Mouse (Mus musculus) adrenal gland, adult 2 months (tissue): ENCODE measurements at regions not wholly inside any gene's neighbourhood (a gene's known extent, or its start where the extent isn't known, plus 50 kb on each side); places are given as distances from the start of the nearest gene placed in this dataset.
"Not testable (repeated sequence)": the region's sequence is repeated elsewhere in the genome, so short reads cannot be mapped to it uniquely, and the experiment has no call there.

Source experiments
- DNase-seq: peaks from one replicate; pipeline ENCODE4 v3.0.0; 2021

DNA sequence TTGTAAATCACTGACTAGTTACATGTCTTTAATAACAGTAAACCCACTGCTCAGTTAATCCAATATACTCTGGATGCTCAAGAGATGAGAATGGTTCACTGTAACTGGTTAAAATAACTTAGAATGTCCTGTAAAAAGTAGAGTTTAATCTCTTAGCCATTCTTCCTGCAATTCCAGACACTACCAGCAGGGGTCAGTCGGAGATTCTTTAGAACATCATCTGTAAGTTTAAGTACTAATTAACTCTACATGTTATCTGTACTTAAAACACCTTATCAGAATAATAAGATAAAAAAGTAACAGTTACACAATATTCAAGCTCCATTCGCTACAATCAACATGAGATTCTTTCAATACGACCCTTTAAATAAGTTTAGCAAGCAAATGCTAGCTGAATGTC is 58.7 kb upstream of the Olig3 start:
- DNase-seq: no peak

DNA sequence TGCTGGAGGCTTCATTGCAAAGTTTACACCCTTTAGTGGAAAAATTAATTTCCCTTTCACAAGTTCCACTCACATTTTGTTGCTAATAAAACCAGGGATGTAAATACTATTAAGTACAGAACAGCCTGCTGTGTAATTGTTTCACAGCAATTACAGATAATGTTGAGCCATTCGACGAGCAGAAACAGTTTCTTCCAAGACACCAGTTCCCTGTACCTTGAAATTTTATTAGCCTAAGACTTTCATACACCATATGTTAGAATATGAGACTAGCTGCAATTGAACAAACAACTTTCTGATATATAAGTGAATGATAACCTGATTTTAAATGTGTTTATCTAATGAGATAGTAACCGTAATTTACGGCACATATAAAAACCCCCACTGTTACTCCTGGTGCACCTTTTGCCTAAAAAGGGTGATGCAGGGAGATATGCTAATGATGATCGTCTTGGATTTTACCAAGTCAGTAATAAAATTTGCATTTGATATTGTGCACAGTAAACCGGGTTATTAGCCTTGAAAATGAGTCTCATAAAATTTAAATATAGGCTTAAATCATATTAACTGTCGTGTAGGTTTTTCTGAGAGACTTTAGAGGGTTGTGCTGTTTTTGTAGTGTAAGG is 60.8 kb upstream of the Olig3 start:
- DNase-seq: no peak

DNA sequence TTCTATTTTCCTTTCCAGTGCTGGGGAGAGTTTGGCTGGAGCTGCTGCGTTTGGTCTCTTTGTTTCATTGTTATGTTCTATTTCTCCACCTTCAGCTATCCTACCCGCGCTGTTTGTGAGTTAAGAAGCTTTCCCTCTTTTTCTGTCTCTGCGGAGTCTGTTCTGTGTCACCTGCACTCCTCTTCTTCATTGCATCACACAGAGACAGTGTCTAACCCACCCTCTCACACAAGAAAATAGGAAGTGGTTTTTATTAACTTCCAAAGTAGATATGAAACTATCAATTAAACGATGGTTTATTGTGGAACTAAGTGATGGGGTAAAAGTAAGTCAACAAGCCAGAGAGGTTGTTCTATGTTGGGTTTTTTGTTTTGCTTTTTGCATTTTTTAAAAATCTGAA is 64.9 kb upstream of the Olig3 start:
- DNase-seq: no peak

DNA sequence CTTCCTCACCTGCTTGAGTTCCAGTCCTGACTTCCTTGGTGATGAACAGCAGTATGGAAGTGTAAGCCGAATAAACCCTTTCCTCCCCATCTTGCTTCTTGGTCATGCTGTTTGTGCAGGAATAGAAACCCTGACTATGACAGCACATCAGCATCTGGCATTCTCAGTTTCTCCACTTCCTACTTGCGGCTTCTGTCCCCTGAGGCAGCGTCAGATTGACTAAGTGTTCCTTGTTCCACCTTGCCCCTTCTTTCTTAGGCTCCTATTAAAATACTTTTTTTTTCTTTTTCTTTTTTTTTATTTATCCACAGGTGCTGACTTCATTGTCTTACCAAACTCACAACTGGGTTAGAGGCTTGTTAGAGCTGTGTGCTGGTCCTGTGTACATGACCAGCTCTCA is 65.3 kb upstream of the Olig3 start:
- DNase-seq: not testable (repeated sequence)

DNA sequence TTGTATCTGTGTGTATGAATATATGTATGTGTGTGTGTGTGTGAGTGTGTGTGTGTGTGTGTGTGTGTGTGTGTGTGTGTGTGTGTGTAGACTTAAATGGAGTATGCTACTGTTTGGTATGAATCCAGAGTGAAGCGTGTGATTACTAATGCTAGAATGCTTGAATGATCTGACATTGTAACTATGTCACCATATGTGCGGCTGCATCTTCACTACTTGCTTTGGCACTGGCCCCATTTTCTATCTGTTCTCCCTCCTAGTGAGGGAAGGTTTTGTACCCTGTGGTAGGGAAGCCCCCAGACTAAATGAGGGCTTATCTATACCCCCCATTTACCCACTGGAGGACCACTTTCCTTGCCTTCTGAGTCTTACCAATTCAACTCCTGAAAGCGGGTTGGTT is 74.2 kb upstream of the Olig3 start:
- no peak for DNase-seq

DNA sequence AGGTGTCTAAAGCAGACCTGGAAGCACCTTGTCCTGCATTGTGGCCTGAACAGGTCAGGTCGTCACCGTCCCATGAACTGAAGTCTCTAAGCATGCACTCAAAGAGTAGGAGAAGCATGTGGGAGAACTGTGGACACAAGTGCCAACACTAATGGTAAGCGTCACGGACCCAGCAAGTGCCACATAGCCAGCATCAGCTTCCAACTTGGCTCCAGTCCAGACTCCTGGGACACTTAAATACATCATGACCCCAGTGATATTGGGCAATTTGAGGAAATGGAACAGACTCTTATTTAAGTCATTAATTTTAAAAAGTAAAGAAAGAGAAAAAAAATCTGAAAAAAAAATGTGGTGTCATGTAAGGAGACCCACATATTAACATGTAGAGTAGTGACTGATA is 75.3 kb upstream of the Olig3 start:
- DNase-seq: no peak

DNA sequence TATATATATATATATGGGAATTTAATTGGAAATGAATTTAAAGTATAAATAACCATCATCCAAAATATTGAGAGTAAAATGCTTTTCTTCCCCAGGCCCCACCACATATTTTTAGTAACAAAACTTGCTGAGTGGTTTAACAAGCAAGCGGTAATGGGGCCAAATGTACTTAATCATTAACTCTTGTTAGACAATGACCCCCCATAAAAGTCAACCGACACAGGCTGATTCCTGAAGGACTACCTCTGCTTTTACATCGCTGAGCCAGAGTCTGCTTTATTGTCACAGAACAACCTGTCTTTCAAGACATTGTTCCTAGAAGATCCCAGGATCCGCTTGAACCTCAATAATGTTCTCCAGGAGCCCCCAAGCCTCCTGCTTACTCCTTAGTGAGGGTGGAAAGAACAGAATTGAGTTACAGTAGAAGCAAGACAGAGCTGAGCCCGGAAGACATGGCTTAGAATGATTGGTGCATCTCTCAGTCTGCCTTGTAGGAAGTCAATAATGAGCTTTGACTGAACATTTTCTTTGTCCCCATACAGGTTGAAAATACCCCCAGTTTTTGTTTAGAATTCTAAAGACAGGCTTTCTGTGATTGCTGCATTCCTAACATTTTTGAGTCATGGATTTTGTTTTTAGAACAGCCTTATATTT is 78.0 kb upstream of the Olig3 start:
- no peak for DNase-seq

DNA sequence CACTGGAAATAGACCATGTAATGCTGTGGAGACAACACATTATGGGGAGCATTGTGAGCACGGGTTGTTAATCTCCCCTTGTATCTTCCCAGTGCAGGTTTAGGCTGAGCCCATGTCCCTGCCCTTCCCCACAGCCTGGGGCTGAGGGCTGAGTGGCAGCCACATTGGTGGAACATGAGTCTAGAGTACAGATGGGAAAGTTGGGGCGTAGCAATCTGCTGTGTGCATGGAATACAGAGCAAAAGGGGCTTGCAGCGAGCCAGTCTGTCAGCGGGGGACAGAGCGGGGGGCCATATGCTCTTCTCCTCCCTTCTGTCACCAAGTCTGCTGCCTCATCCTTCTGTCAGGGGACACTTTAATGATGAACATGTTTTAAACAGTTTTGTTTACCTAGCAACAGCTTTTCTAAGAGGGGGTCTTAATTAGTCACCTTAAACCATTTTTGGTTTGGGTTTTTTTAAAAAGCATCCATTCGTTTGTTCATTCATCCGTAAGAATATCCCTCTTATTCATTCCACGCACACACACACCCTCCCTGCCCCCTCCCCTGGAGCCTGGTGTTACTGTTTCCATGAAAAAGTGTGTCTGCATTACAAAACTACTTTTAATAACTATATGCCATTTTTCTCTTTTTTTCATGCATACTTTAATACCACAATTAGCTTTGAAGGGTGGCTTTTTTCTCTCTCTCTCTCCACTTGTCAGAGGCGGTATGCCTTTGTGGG is 79.1 kb upstream of the Olig3 start:
- DNase-seq: no peak

DNA sequence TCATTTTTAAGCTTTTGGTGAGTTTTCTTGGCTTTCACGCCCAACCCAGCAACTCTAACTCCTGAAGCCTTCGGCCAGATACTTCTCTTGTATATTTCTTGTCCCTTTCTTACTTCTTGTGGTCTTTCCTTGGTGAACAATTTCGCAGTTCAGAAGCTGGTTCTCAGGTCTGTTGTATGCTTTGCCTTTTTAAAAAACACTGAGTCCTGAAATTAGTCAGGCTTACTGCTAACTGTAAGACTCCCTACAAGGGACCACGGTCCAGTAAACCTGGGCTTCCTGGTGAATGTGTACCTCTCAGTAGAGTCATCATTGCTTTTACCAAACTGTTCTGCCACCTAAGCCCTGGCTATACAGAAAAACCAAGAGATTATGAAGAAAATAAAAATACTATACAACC is 81.3 kb upstream of the Olig3 start:
- no peak for DNase-seq

DNA sequence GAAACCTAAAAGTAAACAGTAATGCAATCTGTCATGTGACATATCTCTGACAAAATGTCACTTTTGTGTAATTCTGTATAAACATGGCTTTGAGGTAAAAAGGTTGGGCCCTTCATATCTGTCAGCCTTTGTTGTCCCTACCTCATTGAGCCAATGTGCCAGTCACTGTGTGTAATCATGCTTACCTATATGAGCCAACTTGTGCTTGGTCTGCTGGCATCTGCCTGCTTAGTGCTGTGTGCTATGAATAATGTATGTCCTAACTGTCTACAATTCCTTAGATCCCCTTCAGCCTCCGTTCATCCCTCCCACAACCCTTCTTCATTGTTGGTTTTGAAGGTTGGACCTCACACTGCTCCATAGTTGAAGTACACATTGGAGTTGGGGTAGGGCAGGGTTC is 86.9 kb upstream of the Olig3 start:
- DNase-seq: no peak

DNA sequence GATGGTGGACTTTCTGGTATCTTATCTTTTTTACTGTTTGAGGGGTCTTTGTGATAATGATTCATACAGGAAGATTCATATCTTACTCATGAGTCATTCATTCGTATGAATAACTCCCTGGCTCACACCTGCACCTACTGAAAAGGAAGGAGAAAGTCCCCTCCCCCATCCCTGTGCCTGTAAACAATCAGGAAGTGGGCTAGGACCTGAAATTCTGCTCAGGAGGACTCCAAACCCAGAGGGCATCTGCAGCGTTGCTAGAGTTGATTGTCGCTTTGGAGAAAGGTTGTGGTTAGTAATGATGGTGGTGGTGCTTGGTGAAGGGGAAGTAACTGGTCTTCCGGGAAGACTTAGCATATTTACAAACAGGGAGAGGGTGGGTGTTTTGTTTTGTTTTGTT is 88.3 kb upstream of the Olig3 start:
- no peak for DNase-seq

DNA sequence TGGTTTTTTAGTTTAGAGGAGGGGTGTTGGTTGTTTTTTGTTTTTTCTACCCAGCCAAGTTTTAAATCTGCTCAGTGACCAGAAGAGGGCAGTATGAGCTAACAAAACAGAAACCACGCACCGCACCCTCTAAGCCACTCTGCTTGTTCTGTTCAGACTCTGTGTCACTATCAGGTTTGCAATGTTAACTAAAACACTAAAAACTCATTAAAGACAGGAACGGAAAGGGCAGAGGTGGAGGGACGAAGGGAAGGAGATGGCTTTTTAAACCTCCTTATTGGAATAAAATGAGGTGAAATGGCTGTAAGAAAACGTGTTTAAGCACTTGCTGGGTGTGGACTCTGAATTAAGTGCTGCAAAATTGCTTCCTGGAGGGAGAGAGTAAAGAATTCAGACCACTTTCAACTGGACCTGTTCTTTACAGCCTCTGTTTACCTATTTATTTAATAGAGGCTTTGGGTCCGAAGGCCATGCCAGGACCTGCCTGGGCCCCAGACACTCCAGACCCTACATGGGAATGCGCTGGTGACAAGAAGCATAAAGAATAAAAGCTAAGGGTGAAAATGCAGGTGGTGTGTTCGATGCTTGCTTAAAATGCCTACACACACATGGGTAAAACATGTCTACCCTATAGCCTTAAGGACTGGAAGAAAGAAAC is 116.1 kb upstream of the Olig3 start:
- DNase-seq: peak; percentile 28

DNA sequence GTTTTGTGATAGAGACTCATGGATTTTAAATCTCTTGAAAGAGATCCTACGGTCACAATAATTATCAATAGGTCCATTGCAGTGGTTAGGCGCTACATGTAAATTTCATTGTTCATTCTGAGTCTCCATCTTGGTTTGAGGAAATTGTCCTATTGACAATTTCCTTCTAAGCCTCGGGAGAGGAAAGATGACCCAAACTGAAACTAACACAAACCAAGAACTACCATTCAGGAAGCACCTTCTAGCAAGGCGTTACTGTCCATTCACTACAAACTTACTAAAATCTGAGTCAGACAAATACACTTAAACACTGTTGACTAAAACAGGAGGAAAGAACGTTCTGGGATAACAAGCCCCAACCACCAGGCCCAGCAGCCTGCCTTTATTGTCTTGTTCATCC is 140.1 kb upstream of the Olig3 start:
- DNase-seq: no peak

DNA sequence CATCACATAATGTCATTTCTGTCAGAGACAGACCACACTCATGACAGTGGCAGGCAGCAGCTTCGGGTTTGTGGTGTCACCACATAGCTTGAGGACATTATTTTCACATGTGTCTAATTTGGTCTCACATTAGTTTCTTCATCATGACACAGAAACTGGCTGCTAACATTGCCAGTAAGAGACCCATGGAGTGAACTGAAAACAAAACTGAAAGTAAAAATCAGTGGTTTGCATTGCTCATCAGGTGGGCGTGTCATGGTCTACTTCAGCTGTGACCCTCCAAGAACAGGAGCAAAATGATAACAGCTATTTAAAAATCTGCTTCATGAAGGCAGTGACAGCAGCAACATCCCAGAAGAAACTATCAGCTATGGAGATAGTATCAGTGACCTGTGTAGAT is 146.6 kb upstream of the Olig3 start:
- DNase-seq: no peak

DNA sequence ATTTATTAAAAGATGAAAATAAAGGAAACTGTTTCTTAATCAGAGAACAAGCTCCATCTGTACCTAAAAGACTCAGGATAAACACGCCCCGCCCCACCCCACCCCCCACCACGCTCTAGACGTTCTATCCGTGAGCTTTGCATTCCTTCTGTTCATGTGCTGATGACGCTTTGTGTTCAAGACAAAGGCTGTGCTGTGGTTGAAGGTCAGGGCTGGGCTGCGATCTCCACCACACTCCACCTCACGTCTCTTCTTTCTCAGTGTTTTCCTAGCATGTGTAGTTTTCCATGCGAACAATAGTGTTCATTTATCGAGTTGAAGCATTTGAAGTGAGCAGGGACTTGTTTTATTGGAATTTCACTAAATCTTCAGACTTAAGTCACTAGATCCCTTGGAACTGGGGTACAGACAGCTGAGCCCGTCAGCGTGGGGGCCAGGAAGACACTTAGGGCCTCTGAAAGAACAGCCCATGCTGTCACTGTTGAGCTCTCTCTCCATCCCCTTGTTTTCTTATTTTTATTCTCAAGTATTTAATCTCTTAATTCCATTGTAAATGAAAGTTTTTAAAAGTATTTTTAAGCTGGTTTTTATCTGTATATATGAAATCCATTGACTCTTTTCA is 148.1 kb upstream of the Olig3 start:
- peak; percentile 8 for DNase-seq

DNA sequence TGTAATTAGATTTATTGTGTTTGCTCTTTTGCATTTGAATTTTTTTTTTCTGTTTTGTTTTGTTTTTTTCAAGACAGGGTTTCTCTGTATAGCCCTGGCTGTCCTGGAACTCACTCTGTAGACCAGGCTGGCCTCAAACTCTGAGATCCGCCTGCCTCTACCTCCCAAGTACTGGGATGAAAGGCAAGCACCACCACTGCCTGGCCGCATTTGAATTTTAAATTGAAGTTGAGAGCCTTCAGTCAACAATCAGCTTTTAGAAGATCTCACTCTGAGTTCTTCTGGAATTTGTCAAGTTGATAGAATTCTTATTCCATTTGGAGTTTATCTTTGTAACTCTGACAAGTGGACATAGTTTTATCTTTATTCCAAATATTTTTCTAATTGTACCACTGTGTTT is 148.8 kb upstream of the Olig3 start:
- DNase-seq: no peak

DNA sequence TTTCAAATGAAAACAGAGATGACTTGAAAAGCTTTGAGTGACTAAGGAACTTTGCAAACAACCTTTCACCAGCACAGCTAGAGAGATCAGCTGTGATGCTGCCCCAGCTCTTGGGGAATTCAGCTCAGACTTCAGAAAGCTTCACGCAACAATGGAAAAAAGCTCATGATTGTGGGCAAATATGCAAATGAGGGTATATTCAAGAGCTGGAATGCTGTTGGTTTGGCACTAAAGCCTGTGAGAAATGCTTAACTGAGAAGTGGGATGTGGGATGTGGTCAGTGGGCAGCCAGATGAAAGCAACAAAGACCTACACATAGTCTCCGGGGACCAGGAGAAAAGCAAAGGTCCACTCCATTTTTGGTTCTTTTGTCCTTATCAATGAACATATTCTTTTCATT is 156.0 kb upstream of the Olig3 start:
- DNase-seq: no peak

DNA sequence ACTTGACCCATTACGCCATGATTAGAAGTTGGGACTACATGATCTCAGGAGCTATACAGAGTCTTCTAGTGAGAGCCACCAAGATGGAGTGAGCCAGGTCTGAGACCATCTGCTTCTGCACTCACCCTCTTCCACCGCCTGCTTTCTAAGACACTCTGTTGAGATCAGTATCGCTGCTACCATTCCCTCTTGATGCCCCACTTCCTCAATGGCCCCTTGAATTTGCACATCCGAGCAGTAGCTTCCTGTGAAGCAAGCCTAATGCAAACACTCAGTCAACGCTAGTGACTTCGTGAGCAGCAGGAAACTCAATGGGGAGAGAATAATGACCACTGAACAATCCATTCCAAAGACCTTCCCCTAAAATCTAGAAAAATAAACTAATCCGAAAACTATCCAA is 160.7 kb upstream of the Olig3 start:
- no peak for DNase-seq

DNA sequence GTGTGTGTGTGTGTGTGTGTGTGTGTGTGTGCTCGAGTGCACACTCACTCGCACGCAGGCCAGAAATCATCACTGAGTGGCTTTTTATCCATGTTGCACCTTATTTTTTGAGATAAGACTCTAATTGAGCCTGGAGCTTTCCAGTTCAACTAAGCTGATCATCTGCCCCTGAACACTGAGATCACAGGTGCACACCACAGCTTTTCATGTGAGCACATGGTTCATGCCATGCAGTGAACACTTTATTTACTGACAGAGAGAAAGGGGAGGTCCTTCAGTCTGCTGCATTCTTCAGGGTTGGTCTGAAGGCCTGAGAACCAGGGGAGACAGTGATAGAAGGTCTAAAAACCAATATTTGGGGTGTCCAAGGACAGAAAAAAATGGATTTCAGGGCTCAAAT is 161.7 kb upstream of the Olig3 start:
- DNase-seq: no peak

DNA sequence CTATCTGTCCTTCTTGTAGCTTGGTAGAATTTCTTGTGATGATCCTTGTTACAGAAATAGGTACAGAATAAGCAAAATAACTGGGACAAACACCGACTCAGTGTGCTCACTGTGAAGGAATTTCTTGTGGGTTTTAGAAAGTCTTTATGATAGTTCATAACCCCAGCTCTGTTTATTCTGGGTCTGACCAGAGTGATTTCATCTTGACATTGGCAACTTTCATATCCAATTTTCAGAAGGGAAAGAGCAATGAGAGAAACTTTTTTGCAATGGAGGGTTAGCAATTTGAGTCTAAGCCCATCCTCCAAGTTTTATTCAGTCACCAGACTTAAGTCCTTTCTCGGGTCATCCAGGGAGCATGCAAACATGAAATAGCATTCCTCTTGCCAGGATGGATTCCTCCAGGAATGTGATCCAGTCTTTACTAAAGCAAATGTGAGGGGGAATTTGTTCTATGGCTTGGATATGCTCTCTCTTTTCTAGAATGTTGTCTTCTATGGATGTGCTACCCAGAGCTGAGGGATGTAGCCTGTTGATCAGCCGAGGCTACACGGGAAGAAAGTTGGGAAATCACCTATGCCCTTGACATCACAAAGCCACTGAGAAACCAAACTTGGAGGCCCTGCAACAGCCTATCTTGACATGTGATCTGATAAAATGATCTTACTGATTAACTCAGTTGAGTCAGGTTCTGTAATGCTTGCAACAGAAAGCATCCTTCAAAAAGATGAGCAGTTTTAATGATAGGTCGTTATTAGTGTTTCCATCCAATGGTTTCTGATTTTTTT is 163.2 kb upstream of the Olig3 start:
- peak; percentile 6 for DNase-seq

DNA sequence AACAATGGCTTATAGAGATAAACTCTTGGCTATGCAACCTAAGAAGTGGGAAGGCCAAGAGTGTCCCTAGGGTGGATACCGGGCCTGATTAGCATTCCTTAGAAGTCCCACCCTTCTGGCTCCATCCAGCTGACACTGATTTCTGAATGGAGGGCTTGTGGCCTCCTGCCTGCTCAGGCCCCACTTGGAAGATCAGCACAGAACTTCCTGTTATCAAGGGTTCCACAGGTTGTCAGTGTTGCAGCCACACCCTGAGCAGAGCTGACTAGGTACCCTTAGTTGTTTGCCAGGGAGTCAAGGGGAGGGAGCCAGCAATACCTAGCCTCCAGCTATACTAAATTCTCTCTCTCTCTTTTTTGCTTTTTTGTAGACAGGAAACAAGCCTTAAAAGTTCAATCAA is 164.1 kb upstream of the Olig3 start:
- no peak for DNase-seq
